23 mouse cellular contexts compared by ENCODE assay signal in the genomic region with DNA sequence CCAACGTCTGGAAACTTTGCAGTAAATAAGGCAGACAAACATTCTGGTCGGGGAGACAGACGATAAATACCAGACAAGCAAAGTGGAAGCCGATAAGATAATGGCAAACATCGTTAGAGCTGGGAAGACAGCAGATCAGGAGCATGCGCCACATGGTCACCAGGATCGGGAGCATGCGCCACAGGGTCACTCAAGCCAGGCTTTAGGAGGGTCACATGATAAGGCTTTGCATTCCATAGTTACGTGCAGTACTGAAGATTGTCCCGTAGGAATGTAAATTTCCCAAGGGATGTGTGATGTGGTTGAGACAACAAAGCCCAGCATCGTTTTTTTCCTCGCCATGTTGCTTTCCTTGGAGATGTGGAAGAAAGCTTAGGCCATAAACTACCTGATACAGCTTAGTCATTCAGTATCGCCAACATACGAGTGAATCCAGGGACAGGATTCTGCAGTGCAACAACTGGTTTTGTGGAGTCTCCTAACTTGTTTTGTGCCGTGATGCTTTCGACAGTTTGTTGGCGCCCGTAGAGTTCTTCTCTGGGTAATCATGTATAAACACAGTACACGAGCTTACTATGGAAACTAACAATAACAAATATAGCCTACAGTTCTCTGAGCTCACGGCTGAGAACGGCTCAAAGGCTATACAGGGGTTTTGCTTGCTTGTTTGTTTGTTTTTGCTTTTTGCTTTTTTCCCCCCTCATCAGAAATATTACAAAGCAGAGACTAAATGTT.
DNase-seq lines count a peak whose midpoint lies in the region; ATAC-seq and TF ChIP-seq lines count a peak whose summit lies in the region.
"Had no signal": no experiment of that assay in that cellular context is flagged by ENCODE, and none has a peak within 500 bp of the region (broad histone marks: within the 10 kb centered on the region; RNA-seq: fewer than 3 reads in every experiment).

No protein-coding gene starts in this region.

- peak overlapping the region; percentile 44 for H3K4me2 ChIP-seq in heart, embryonic 13.5 days
- peak overlapping the region; percentile 16; the same call in 1 of the 2 replicates for H3K4me2 ChIP-seq in liver, embryonic 11.5 days
- H3K4me2 ChIP-seq in liver, embryonic 12.5 days: no peak overlapping the region
- no peak overlapping the region for H3K4me2 ChIP-seq in midbrain, postnatal 0 days (ENCODE audit: low read depth, low read length, poor library complexity, severe bottlenecking)
- H3K4me2 ChIP-seq: embryonic facial prominence, embryonic 12.5 days; forebrain, embryonic 12.5 days; hindbrain, embryonic 12.5 days; kidney, embryonic 15.5 days; liver, embryonic 15.5 days; midbrain, embryonic 12.5 days had no signal

- no peak for TF ChIP-seq CTCF in midbrain, postnatal 0 days (IDR thresholded peaks at IDR 0.05)

- peaks cover 34% of the 10 kb centered on the region for H3K4me1 ChIP-seq in heart, embryonic 13.5 days
- H3K4me1 ChIP-seq in liver, embryonic 11.5 days (replicated peaks; ENCODE audit: control insufficient read depth, insufficient read depth, low read length): no peaks in the 10 kb centered on the region
- H3K4me1 ChIP-seq in liver, embryonic 12.5 days: no peaks in the 10 kb centered on the region
- H3K4me1 ChIP-seq in midbrain, postnatal 0 days (ENCODE audit: insufficient read depth, low read length): no peaks in the 10 kb centered on the region
- H3K4me1 ChIP-seq: forebrain, embryonic 12.5 days; hindbrain, embryonic 12.5 days; kidney, embryonic 15.5 days; liver, embryonic 15.5 days; midbrain, embryonic 12.5 days had no signal

- 33% methylated on average over 21 of the region's 21 CpGs for WGBS in heart, embryonic 13.5 days
- 70% methylated on average over 21 of the region's 21 CpGs for WGBS in liver, embryonic 11.5 days
- 69% methylated on average over 21 of the region's 21 CpGs for WGBS in liver, embryonic 12.5 days (ENCODE audit: insufficient replicate concordance)
- WGBS in midbrain, postnatal 0 days: 89% methylated on average over 21 of the region's 21 CpGs

- DNase-seq in heart, postnatal 10 days: no peak
- no peak for DNase-seq in liver, embryonic 11.5 days (ENCODE audit: low spot score)
- peak; percentile 32 for DNase-seq in lung, postnatal 10 days
- no peak for DNase-seq in lung, postnatal 36 days
- no peak for DNase-seq in midbrain, postnatal 0 days (ENCODE audit: low spot score)
- DNase-seq: adrenal gland, postnatal 10 days; cerebellum, adult 18-20 months; cerebellum, postnatal 14 days; gastrocnemius, adult 2 months; kidney, postnatal 36 days; layer of hippocampus, postnatal 36 days; thymus, adult 18-20 months; thymus, postnatal 36 days had no signal

- no peaks in the 10 kb centered on the region for H3K36me3 ChIP-seq in heart, embryonic 13.5 days
- no peaks in the 10 kb centered on the region for H3K36me3 ChIP-seq in liver, embryonic 11.5 days (ENCODE audit: control insufficient read depth, insufficient read depth, low read length)
- H3K36me3 ChIP-seq in liver, embryonic 12.5 days: no peaks in the 10 kb centered on the region
- H3K36me3 ChIP-seq in midbrain, postnatal 0 days (ENCODE audit: insufficient read depth, low read length): no peaks in the 10 kb centered on the region
- H3K36me3 ChIP-seq: embryonic facial prominence, embryonic 12.5 days; forebrain, embryonic 12.5 days; hindbrain, embryonic 12.5 days; kidney, embryonic 15.5 days; liver, embryonic 15.5 days; midbrain, embryonic 12.5 days had no signal

- H3K9ac ChIP-seq in heart, embryonic 13.5 days: peak overlapping the region; percentile 5; the same call in 1 of the 2 replicates
- H3K9ac ChIP-seq in liver, embryonic 11.5 days (ENCODE audit: low read depth, low read length): no peak overlapping the region
- no peak overlapping the region for H3K9ac ChIP-seq in liver, embryonic 12.5 days
- no peak overlapping the region for H3K9ac ChIP-seq in midbrain, postnatal 0 days (replicated peaks; ENCODE audit: low read length, poor library complexity, severe bottlenecking)
- H3K9ac ChIP-seq: embryonic facial prominence, embryonic 12.5 days; forebrain, embryonic 12.5 days; hindbrain, embryonic 12.5 days; kidney, embryonic 15.5 days; liver, embryonic 15.5 days; midbrain, embryonic 12.5 days had no signal

- no peaks in the 10 kb centered on the region for H3K27me3 ChIP-seq in heart, embryonic 13.5 days (replicated peaks)
- no peaks in the 10 kb centered on the region for H3K27me3 ChIP-seq in liver, embryonic 11.5 days (replicated peaks; ENCODE audit: control insufficient read depth, insufficient read depth, low read length)
- H3K27me3 ChIP-seq in liver, embryonic 12.5 days (replicated peaks): 0 out of 2 replicates have a peak, but pooled peaks cover 2% of the 10 kb centered on the region
- no peaks in the 10 kb centered on the region for H3K27me3 ChIP-seq in midbrain, postnatal 0 days (ENCODE audit: insufficient read depth, low read length)
- H3K27me3 ChIP-seq: embryonic facial prominence, embryonic 12.5 days; hindbrain, embryonic 12.5 days; kidney, embryonic 15.5 days; liver, embryonic 15.5 days had no signal

- intact Hi-C loops in heart, postnatal 10 days (cut with DNase I): no loop called here

- no peak overlapping the region for H3K4me3 ChIP-seq in heart, embryonic 13.5 days
- H3K4me3 ChIP-seq in liver, embryonic 11.5 days (ENCODE audit: low read depth, low read length): no peak overlapping the region
- H3K4me3 ChIP-seq in liver, embryonic 12.5 days: no peak overlapping the region
- no peak overlapping the region for H3K4me3 ChIP-seq in midbrain, postnatal 0 days (ENCODE audit: low read depth, low read length)
- H3K4me3 ChIP-seq: embryonic facial prominence, embryonic 12.5 days; erythroblast, embryonic 14.5 days; forebrain, embryonic 12.5 days; gastrocnemius, adult 2 months; hindbrain, embryonic 12.5 days; kidney, embryonic 15.5 days; liver, embryonic 15.5 days; midbrain, embryonic 12.5 days had no signal

- ATAC-seq in heart, embryonic 13.5 days (ENCODE audit: extremely low read depth, insufficient number of reproducible peaks, low FRiP score, low TSS enrichment): no peak
- no peak for ATAC-seq in liver, embryonic 11.5 days (replicated peaks; ENCODE audit: low FRiP score)
- ATAC-seq in liver, embryonic 12.5 days: no peak
- ATAC-seq in midbrain, postnatal 0 days (ENCODE audit: low FRiP score): no peak
- ATAC-seq: intestine, postnatal 0 days had no signal

- no peaks in the 10 kb centered on the region for H3K9me3 ChIP-seq in heart, embryonic 13.5 days
- H3K9me3 ChIP-seq in liver, embryonic 11.5 days (ENCODE audit: control insufficient read depth, low read length): no peaks in the 10 kb centered on the region
- no peaks in the 10 kb centered on the region for H3K9me3 ChIP-seq in liver, embryonic 12.5 days (replicated peaks)
- H3K9me3 ChIP-seq in midbrain, postnatal 0 days (ENCODE audit: low read length): no peaks in the 10 kb centered on the region
- H3K9me3 ChIP-seq: embryonic facial prominence, embryonic 12.5 days; forebrain, embryonic 12.5 days; hindbrain, embryonic 12.5 days; kidney, embryonic 15.5 days; liver, embryonic 15.5 days; midbrain, embryonic 12.5 days had no signal

- peak overlapping the region; percentile 20; the same call in 1 of the 2 replicates for H3K27ac ChIP-seq in heart, embryonic 13.5 days (replicated peaks)
- no peak overlapping the region for H3K27ac ChIP-seq in liver, embryonic 11.5 days (ENCODE audit: low read depth, low read length)
- H3K27ac ChIP-seq in liver, embryonic 12.5 days: no peak overlapping the region
- no peak overlapping the region for H3K27ac ChIP-seq in midbrain, postnatal 0 days (ENCODE audit: low read depth, low read length)
- H3K27ac ChIP-seq: embryonic facial prominence, embryonic 12.5 days; forebrain, embryonic 12.5 days; gastrocnemius, adult 2 months; hindbrain, embryonic 12.5 days; kidney, embryonic 15.5 days; liver, embryonic 15.5 days; midbrain, embryonic 12.5 days had no signal

Comparison
In these comparisons a context has a peak if more than half of its experiments do, and no peak if none do; other contexts are left out.
1. H3K4me2 ChIP-seq: peak in heart, embryonic 13.5 days (single experiment) and liver, embryonic 11.5 days (single experiment); none in liver, embryonic 12.5 days (single experiment) and midbrain, postnatal 0 days (single experiment).